Mouse (Mus musculus) thymus, adult 2 months (tissue): ENCODE results near the gene Gm43191.

Experiments used
- CTCF ChIP-seq: fragments of 200-500 bp; IDR thresholded peaks from 2 replicates; pipeline ENCODE4 v1.5.1; 2012; ENCODE audit warnings: mild to moderate bottlenecking, control low read depth, low read length, moderate library complexity, borderline replicate concordance; ENCODE audit not compliant: control insufficient read depth, poor library complexity, insufficient read depth; ENCODE audit errors: extremely low read depth
- POLR2A ChIP-seq: fragments of 200-500 bp; IDR thresholded peaks from 2 replicates; pipeline ENCODE4 v1.6.1; 2012; ENCODE audit warnings: mild to moderate bottlenecking, low read length, control low read depth, moderate library complexity; ENCODE audit not compliant: control insufficient read depth, poor library complexity, insufficient read depth; ENCODE audit errors: extremely low read depth

GRCm38 (mm10) chr3:116594076-116594727, 86.9 kb downstream of the Gm43191 start:
- no peak for TF ChIP-seq CTCF
- no peak for TF ChIP-seq POLR2A
